Mouse (Mus musculus) heart, adult 8-10 months (tissue): Measurements from ENCODE around the gene Slc22a12. TPM values are rescaled to one million over a fixed set of nuclear protein-coding genes. Genes with fewer than 3 reads are reported as not detected.

Source experiments
- DNase-seq: peaks from one replicate; pipeline ENCODE4 v3.0.0; 2022; ENCODE audit warnings: low spot score
- microRNA-seq: library from miRNA; unstranded; fragments of <30 nt; microRNA quantifications from one replicate; pipeline ENCODE4 v1.2.0, GENCODE M21; 2022
- total RNA-seq, 4 experiments: library from RNA; stranded (reverse); gene quantifications; 2 replicates each; pipeline ENCODE4 v1.2.4; 2022

Gene Slc22a12
- total RNA-seq, 4 experiments from 2014 or later, result 0.28 TPM; not detected in 3

DNA sequence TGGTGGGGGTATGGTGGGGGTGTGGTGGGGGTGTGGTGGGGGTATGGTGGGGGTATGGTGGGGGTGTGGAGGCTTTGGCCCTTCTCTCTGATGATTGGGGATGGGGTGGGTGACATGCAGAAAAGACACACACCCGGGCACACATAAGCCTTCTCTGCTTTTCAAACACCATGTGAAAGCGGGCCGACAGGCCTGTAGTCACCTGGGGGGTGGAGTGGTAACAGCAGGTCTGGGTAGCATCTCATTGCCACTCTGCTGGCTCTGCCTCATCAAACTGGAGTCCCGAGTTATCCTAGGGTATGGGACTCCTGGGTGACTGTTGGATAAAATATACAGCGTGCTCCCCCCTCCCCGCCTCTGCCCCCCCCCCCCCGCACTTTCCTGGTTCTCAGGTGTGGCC is 48.8 kb downstream of the Slc22a12 start:
- DNase-seq, result no peak

GRCm38 (mm10) chr19:6493219-6493618 is 49.6 kb downstream of the Slc22a12 start:
- no peak for DNase-seq

- DNase-seq, result peak; percentile 48
These were observed 50.7 kb downstream of the Slc22a12 start for GRCm38 (mm10) chr19:6492124-6492523.

- no peak for DNase-seq
These were observed 51.3 kb downstream of the Slc22a12 start for GRCm38 (mm10) chr19:6491538-6491937.

- DNase-seq, result peak; percentile 74
These were observed 53.8 kb downstream of the Slc22a12 start for GRCm38 (mm10) chr19:6489030-6489429.

Small RNAs within 50 kb of the gene (microRNA-seq; reads per million reads assigned to microRNA genes)
- gene Gm26460, result not detected

Other genes with a start within 250 kb of the Slc22a12 start
- gene Cdc42bpg, start 236.6 kb downstream of the Slc22a12 start, total RNA-seq, result 10 to 100 TPM; 14.7 to 17.1 (median 15.4) TPM
- 10 to 100 TPM in 3 of 4 experiments, 1 to 10 TPM in 1; 10.0 to 16.0 (median 12.3) TPM for gene Men1, start 208.1 kb downstream of the Slc22a12 start, total RNA-seq
- 10 to 100 TPM; 33.4 to 44.4 (median 34.7) TPM for gene Map4k2, start 201.9 kb downstream of the Slc22a12 start, total RNA-seq
- 100 to 1,000 TPM in 1 of 4 experiments, 10 to 100 TPM in 3; 84.3 to 103 (median 91.3) TPM for gene Sf1, start 179.3 kb downstream of the Slc22a12 start, total RNA-seq
- 1,000 to 10,000 TPM; 1,301 to 1,379 (median 1,330) TPM for gene Pygm, start 158.6 kb downstream of the Slc22a12 start, total RNA-seq
- 10 to 100 TPM; 31.2 to 51.0 (median 43.8) TPM for gene Rasgrp2, start 143.7 kb downstream of the Slc22a12 start, total RNA-seq
- 1 to 10 TPM; 3.3 to 6.8 (median 4.1) TPM for gene Nrxn2, start 124.3 kb downstream of the Slc22a12 start, total RNA-seq